Mouse (Mus musculus) small intestine, adult 2 months (tissue): Measurements from ENCODE around the gene Them4.

Experiments used
- CTCF ChIP-seq: fragments of 200-500 bp; IDR thresholded peaks from 2 replicates; pipeline ENCODE4 v1.5.1; 2012; ENCODE audit warnings: low read depth, mild to moderate bottlenecking, control low read depth, inconsistent platforms, low read length, moderate library complexity, mixed read lengths; ENCODE audit not compliant: insufficient replicate concordance, insufficient read length; ENCODE audit errors: extremely low read depth
- POLR2A ChIP-seq: fragments of 200-500 bp; IDR thresholded peaks from 2 replicates; pipeline ENCODE4 v1.6.1; 2012; ENCODE audit warnings: low read depth, mild to moderate bottlenecking, control low read depth, inconsistent platforms, low read length, moderate library complexity

DNA sequence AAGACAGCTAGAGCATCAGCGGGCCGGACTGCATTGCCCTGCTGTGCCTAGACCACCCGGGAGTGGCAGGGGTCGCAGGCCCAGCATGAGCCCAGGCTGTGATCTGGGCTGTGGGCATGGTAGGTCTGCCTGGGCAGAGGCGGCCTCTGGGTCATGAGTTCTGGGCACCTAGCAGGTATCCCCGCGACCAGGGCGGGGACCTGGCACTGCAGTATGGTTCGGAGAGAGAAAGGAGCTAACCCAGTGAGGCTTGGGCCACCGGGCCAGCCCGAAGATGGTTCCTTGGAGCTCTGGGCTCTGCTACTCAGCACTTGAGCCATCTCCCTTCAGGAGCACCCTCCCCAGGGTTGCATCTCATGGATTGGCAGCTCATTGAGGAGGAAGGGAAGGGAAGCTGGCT is 33.9 kb upstream of the Them4 start:
- TF ChIP-seq CTCF (no peak), POLR2A (no peak)
